Mouse (Mus musculus): Measurements from ENCODE around the gene Gm13420. TPM values are rescaled to one million over a fixed set of nuclear protein-coding genes. Genes with fewer than 3 reads are reported as not detected.

Gene Gm13420
- total RNA-seq, 2 experiments from 2014 or later = not detected

GRCm38 (mm10) chr2:29764831-29765230 is 13.3 kb upstream of the Gm13420 start:
- no peak overlapping the region for H3K4me3 ChIP-seq
- H3K27ac ChIP-seq = no peak overlapping the region
- peak; percentile 93 for TF ChIP-seq CTCF (IDR thresholded peaks at IDR 0.05)
- DNase-seq = peak; percentile 68
- intact Hi-C loops (cut with DNase I) = loop anchor here (10.0 kb wide), 2 partner anchors 90 to 210 kb away; no protein-coding TSS in a partner anchor

- no peak overlapping the region for H3K27ac ChIP-seq
- no peak for TF ChIP-seq CTCF (IDR thresholded peaks at IDR 0.05)
- no peak overlapping the region for H3K4me3 ChIP-seq
- no peak for DNase-seq
- intact Hi-C loops (cut with DNase I) = no loop called here
Measured at GRCm38 (mm10) chr2:29755693-29756092, 4.2 kb upstream of the Gm13420 start.

- no peak for TF ChIP-seq CTCF (IDR thresholded peaks at IDR 0.05)
- Histone ChIP-seq H3K27ac (no peak overlapping the region), H3K4me3 (no peak overlapping the region)
- DNase-seq = no peak
- intact Hi-C loops (cut with DNase I) = no loop called here
Measured at GRCm38 (mm10) chr2:29752397-29752796, 912 bp upstream of the Gm13420 start.

- no peak for DNase-seq
- H3K27ac ChIP-seq = no peak overlapping the region
- intact Hi-C loops (cut with DNase I) = no loop called here
- H3K4me3 ChIP-seq = no peak overlapping the region
- no peak for TF ChIP-seq CTCF (IDR thresholded peaks at IDR 0.05)
Measured at GRCm38 (mm10) chr2:29748499-29748898, 3.0 kb downstream of the Gm13420 start.

GRCm38 (mm10) chr2:29747852-29748251 is 3.6 kb downstream of the Gm13420 start:
- intact Hi-C loops (cut with DNase I) = no loop called here
- peak; percentile 40 for TF ChIP-seq CTCF (IDR thresholded peaks at IDR 0.05)
- Histone ChIP-seq H3K4me3 (no peak overlapping the region), H3K27ac (no peak overlapping the region)
- DNase-seq = no peak

- TF ChIP-seq CTCF (IDR thresholded peaks at IDR 0.05) = no peak
- Histone ChIP-seq H3K4me3 (peak overlapping the region; percentile 55), H3K27ac (no peak overlapping the region)
- no peak for DNase-seq
- intact Hi-C loops (cut with DNase I) = no loop called here
Measured at GRCm38 (mm10) chr2:29747188-29747782, 4.2 kb downstream of the Gm13420 start.

- no peak for TF ChIP-seq CTCF (IDR thresholded peaks at IDR 0.05)
- intact Hi-C loops (cut with DNase I) = no loop called here
- DNase-seq = no peak
- Histone ChIP-seq H3K4me3 (no peak overlapping the region), H3K27ac (no peak overlapping the region)
Measured at GRCm38 (mm10) chr2:29744256-29744655, 7.2 kb downstream of the Gm13420 start.

- DNase-seq = no peak
- no peak overlapping the region for H3K27ac ChIP-seq
- no peak for TF ChIP-seq CTCF (IDR thresholded peaks at IDR 0.05)
- intact Hi-C loops (cut with DNase I) = no loop called here
- H3K4me3 ChIP-seq = no peak overlapping the region
Measured at GRCm38 (mm10) chr2:29741207-29741606, 10.3 kb downstream of the Gm13420 start.

GRCm38 (mm10) chr2:29739368-29739767 is 12.1 kb downstream of the Gm13420 start:
- DNase-seq = no peak
- intact Hi-C loops (cut with DNase I) = no loop called here
- H3K27ac ChIP-seq = no peak overlapping the region; the same call in 1 of the 2 replicates
- TF ChIP-seq CTCF (IDR thresholded peaks at IDR 0.05) = peak; percentile 8; the same call in 1 of the 2 replicates
- H3K4me3 ChIP-seq = no peak overlapping the region

- no peak for TF ChIP-seq CTCF (IDR thresholded peaks at IDR 0.05)
- intact Hi-C loops (cut with DNase I) = no loop called here
- H3K4me3 ChIP-seq = no peak overlapping the region
- no peak overlapping the region for H3K27ac ChIP-seq
- no peak for DNase-seq
Measured at GRCm38 (mm10) chr2:29738799-29739198, 12.7 kb downstream of the Gm13420 start.

GRCm38 (mm10) chr2:29737209-29737925 is 14.1 kb downstream of the Gm13420 start:
- intact Hi-C loops (cut with DNase I) = no loop called here
- H3K27ac ChIP-seq = no peak overlapping the region
- no peak for TF ChIP-seq CTCF (IDR thresholded peaks at IDR 0.05)
- H3K4me3 ChIP-seq = no peak overlapping the region
- no peak for DNase-seq

- intact Hi-C loops (cut with DNase I) = no loop called here
- TF ChIP-seq CTCF (IDR thresholded peaks at IDR 0.05) = no peak
- no peak overlapping the region for H3K27ac ChIP-seq
- no peak overlapping the region for H3K4me3 ChIP-seq
- DNase-seq = no peak
Measured at GRCm38 (mm10) chr2:29735708-29736107, 15.8 kb downstream of the Gm13420 start.

GRCm38 (mm10) chr2:29733348-29733747 is 18.1 kb downstream of the Gm13420 start:
- intact Hi-C loops (cut with DNase I) = no loop called here
- no peak for TF ChIP-seq CTCF (IDR thresholded peaks at IDR 0.05)
- no peak for DNase-seq
- Histone ChIP-seq H3K27ac (no peak overlapping the region), H3K4me3 (no peak overlapping the region)

GRCm38 (mm10) chr2:29732559-29732958 is 18.9 kb downstream of the Gm13420 start:
- intact Hi-C loops (cut with DNase I) = no loop called here
- H3K27ac ChIP-seq = no peak overlapping the region
- DNase-seq = no peak
- TF ChIP-seq CTCF (IDR thresholded peaks at IDR 0.05) = no peak
- H3K4me3 ChIP-seq = no peak overlapping the region

Data from gastrocnemius, adult 2 months (tissue).